Mouse (Mus musculus) left cerebral cortex, adult 18-20 months (tissue): ENCODE results near the gene Dscam. TPM values are rescaled to one million over a fixed set of nuclear protein-coding genes. Genes with fewer than 3 reads are reported as not detected.

Source experiments
- DNase-seq, 2 experiments: peaks; one replicate each; pipeline ENCODE4 v3.0.0; 2021 to 2022; ENCODE audit warnings: low spot score in 2 of 2, mixed read lengths in 1 of 2
- total RNA-seq, 2 experiments: library from RNA; stranded (reverse); gene quantifications; 2 replicates each; pipeline ENCODE4 v1.2.3; 2021

Dscam gene
- total RNA-seq, 2 experiments from 2014 or later = 35.7 to 37.9 TPM

DNA sequence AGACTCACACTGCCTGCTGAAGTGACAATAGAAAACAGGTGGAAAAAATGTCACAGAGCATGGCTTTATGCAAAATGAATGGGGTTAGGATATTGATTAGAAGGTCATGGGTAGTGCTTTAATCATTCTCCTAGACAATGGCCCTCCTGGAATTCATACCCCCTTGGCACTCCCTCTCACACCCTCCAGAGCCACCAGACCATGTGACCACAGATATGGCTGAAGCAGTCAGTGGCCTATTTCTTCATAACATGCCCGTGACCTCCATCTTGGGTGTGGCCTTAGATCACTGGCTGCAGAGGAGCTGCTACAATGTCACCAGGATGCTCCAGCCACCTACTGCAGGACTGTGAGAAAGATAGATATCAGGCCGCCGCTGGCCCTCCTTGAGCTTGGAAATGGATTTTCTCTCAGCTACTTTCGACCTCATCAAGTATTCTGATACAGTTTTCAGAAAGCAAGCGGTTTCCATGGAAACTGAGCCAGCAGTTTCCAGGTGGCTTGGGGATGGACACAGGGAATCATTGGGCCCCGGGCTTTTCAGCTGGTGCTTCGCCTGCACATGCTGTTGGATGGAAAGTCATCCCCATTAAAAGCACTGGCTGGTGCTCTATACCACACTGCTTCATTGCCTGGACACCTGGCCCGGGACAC is 445.4 kb downstream of the Dscam start:
- no peak for DNase-seq

DNA sequence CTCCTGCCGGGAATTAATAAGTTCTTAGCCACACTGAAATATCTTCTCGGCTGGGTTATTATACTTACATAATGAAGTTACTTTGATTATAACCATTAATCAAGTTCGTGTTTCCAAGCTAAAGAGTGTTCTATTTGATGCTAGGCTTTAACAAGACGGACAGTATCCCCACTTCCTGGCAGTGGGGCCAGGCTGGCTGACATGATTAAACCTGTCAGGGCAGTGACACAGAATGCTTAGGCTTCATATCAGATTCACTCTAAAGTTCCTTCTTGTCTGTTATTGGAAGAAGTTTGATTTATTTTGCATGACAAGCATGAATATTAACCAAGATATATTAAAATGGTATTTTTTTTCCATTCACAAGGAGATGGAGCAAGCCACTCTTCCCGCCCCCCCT is 446.0 kb downstream of the Dscam start:
- DNase-seq = no peak

GRCm38 (mm10) chr16:96724123-96724522 is 446.4 kb downstream of the Dscam start:
- DNase-seq = no peak

DNA sequence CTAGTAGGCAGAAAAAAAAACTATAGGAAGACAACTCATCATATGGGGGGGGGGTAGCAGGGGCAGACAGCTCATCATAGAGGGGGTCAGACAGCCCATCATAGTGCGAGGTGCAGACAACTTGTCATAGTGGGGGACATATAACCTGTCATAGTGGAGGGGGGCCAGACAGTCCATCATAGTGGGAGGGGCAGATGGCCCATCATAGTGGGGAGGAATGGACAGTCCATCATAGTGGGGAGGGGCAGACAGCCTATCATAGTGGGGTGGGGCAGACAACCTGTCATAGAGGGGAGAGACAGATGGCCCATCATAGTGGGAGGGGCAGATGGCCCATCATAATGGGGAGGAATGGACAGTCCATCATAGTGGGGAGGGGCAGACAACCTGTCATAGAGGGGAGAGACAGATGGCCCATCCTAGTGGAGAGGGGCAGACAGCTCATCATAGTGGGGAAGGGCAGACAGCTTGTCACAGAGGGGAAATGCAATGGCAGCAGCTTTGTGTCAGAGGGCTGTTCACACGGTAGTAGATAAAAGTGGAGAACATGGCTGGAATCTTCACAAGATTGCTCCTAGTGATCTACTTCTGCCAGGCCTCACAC is 447.4 kb downstream of the Dscam start:
- DNase-seq = no peak

GRCm38 (mm10) chr16:96722135-96722534 is 448.4 kb downstream of the Dscam start:
- no peak for DNase-seq

GRCm38 (mm10) chr16:96721241-96721640 is 449.3 kb downstream of the Dscam start:
- no peak for DNase-seq

DNA sequence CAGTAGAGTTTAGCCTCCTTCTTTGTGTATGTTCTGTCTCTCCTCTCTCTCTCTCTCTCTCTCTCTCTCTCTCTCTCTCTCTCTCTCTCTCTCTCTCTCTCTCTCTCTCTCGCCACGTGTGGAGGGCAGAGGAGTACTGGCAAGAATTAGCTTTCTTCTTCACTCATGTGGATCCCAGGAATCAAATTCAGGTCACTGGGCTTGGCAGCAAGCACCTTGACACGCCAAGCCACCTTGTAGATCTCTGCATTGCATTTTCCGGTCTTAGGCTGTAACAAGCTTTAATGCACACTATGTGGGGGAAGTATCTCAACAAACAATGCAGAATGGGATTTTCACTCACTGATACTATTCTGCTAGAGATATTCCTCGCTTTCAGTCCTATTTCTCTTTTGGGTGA is 449.9 kb downstream of the Dscam start:
- no peak for DNase-seq

DNA sequence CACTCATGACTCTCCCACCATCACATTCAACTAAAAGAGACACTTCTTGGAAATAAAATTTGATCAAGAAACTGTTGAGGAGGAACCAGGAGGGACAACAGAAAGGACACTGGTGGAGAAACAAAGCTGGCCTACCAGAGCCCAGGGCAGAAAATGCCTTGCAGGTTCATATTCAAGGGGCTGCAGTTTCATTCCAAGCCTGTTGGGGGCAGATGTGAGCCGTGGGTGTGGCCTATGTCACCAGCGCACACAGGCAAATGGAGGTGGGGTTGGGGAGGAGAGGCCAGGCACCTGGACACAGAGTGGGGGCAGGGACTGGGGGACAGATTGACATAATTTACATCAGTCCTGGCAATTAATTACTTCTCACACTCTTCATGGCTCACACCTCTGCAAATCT is 452.3 kb downstream of the Dscam start:
- DNase-seq = no peak

GRCm38 (mm10) chr16:96716633-96717032 is 453.9 kb downstream of the Dscam start:
- DNase-seq = no peak

DNA sequence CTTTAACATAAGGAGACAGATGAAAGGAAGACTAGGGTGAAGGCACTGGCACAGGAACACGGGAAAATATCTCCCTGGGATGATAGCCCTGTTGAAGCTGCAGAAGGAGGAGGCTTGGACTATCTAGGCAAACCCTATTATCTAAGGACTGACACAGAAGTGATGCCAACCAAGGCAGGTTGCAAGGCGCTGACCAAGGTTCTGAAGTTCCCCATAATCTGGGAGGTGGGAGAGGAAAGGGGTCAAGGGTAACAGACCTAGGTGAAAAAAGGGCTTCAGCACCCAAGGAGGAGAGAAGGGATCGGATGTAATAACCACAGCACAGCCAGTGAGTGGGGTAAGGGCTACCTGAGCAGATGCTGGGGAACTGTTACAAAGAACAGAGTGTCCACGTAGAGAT is 458.6 kb downstream of the Dscam start:
- DNase-seq = no peak

GRCm38 (mm10) chr16:96700551-96700950 is 470.0 kb downstream of the Dscam start:
- no peak for DNase-seq

DNA sequence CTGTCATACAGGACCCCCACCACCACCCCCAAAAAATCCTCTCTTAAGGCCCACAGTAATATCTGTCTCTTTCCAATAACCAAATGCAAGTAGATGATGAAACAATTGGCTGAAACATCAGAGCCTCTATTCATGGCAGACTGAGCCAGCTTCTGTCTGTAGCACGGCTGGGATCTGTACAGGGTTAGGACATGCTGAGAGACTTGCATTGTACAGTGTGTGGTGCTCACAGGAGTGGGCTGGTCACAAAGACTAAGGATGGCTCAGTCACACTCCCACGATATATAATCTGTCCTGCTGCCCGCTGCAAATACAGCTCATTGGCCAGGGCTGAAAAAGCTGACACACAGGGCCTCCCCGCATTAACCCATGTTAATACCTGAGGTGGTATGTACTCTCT is 474.7 kb downstream of the Dscam start:
- DNase-seq = no peak

DNA sequence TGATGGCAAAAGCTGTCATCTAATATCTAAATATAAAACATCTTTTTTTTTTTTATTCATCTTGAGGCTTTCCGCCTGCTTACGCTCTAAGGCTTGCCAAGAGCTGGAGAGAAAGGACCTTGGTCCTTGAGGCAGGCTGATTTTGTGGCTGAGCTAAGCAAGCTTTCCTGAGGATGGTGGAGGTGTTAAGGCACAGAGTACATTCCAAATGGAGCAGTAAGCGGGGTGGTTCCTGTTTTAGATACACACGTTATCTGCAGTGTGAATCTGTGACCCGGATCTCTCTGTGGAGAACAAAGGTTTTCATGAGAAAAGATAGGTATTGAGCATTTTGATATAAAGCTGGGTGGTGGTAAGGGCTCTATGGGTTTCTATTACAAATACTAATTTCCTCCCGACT is 479.0 kb downstream of the Dscam start:
- peak in 1 of 2 experiments; percentile 47 for DNase-seq

DNA sequence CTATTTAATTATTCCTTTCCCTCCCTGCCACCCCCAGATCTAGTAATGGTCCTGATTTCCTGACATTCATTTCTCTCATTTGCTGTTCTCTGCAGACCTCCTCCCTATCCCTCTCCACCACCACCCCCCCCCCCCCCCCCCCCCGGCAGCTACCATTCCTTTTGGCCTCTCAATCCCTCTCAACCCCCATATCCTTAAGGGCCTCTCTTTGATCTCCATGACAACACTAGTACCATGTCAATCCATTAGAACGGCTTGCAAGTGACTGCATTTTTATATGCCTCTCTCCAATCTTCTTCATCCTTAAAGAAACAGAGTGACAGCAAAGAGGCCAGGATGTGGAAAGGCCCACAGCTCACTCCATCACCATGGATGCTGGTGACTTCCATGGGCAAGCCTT is 480.5 kb downstream of the Dscam start:
- DNase-seq = no peak

- DNase-seq = no peak
Observed at GRCm38 (mm10) chr16:96689419-96689818, 481.1 kb downstream of the Dscam start.

- no peak for DNase-seq
Observed at GRCm38 (mm10) chr16:96685065-96685464, 485.5 kb downstream of the Dscam start.

DNA sequence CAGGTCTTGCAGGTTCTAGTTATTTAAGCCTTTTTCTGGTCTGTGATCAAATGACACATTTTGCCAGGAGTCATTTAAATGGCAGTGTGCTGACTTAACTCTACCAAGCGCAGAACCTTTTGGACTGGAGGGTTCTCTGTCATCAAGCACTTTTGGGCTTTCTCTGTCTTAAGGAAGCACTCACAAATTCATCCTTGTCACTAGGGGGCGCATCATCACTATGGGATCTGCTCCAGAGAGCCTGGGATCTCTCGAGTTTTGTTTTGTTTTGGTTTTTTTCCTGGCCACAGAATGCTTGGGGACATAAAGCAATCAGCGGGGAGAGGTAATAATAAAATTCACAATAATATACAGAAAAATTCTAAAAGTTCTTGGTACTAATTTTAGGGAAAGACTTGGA is 486.0 kb downstream of the Dscam start:
- peak; percentile 72 to 81 for DNase-seq

GRCm38 (mm10) chr16:96682289-96682972 is 488.1 kb downstream of the Dscam start:
- no peak for DNase-seq

DNA sequence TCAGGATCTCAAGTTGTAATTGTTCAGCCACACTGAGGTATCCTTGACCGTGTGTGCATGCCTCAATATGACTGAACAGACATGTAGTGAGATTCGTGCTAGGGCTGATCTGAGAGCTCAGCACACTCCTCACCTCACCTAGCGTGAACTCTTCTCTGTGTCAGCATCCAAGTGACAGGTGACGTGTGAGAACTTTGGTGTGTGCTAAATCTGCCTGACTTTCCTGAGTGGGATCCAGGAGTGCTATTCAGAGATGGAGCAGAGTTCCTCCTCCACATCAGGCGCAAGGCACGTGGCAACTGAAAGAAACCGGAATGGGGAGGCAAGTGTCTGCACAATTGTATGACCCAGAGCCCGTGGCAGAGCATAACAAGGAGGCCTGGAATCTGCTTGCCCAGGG is 490.6 kb downstream of the Dscam start:
- DNase-seq = no peak

DNA sequence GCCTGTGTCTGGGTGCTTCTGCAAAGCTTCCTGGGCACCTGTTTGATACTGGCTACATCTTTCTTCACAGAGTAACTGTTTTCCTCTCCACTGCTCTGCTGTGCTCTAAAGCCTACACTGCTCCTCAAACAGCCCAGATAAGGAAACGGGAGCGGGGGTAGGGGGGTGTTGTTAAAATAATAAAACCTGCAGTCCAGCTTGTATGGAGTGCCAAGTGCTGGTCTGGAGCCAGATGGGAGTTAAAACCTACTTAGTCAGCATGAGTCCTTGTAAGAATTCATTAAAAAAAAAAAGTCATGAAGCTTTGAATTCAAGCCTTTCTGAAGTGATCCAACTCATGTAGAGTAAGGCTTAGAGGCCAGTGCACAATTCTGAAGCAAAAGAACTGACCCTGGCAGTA is 493.1 kb downstream of the Dscam start:
- DNase-seq = no peak

DNA sequence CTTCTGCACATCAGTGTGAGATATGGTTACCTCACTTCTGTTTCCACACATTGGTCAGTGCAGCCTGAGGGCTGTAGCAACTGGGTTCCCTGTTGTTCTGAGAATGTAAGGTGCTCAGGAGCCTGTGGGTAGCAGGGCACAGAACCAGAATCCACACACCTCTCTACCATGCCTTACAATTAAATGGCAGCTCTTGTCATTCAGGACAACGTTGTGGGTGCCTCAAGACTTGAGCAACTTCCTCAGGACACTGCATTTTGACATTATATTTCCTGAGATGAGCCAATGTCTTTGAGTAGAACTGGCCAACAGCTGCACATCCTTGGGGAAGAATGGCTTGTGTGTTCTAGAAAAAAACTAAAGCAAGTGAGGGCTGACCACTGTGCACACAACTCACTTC is 493.9 kb downstream of the Dscam start:
- DNase-seq = no peak

DNA sequence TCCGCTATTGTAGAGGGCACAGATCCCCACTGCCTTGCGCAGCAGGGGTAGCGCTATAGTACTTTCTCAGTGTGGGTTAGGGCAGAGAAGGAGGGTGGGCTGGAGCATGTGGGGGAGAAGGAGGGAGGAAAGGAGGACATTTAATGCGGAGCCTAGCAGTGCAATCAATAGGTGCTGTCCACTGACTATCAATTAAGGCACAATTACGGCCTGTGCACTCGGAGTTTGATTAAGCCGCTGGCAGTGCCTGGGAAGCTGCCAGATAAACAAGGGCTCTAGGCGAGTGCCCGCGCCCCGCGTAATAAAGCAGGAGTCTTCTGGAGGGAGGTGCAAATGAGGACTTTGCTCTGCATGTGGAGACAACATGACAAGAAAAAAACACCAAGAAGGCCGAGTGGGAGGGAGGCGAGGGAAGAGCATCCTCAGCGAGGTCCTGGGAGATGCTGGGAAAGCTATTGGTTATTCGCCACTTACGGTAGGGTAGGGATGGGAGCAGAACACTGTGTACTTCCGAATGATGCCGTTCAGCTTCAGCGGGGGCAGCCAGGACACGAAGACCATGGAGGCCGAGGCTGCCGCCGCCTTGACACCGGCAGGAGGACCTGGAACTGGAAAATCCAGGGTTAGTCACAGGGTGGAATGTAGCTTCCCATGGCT is 497.2 kb downstream of the Dscam start:
- DNase-seq = peak in 1 of 2 experiments; percentile 28
